Mouse (Mus musculus): ENCODE measurements around the gene Thap8.

Thap8 gene

DNA sequence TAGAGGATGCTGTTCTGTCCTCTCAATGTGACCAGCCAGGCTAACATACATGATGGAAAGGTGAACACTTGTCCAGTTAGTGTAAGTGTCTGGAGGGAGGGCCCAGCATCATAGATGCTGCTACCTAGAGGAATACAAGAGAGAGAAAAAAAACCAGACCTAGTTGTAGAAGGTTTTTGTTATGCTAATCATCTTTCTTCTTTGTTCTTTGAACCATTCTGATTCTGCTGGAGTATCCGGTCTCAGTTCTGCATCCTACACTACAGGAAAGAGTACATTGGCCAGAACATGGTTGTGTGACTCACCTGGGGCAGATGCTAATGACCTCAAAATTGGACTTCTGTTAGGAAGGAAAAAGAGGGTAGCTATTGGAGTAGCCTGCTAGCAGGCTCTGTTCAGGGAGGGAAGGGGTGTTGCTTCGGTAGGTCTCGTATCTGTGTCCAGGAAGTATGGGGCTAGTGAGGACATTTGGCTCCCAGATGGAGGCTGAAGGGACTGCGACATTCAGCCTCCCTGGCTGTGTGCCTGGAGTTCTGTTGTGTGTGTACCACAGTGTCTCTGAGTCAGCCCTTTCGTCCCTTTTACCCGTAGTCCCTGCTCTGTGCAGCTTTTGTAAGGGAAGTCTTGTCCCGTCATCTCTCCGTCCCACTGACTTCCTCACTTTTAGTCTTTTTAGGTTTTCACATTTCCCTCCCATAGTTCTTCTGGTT is 7.0 kb downstream of the Thap8 start:
- DNase-seq: no peak

DNA sequence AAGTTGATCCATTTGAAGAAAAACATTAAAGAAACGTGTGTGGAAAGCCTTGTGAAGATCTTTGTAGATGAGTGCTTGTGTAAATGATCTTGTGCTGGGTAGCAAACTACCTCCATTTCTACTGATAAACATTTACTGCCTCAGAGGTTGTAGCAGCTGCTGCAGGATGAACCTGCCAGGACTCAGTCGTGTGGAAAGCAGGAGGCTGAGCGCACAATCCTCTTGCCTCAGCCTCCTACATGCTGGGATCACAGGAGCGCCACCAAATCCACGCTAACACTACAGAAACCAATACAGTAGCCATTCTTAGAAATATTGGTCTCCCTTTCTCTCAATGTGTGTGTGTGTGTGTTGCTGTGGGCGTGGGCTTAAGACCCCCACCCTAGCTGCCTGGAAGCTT is 8.2 kb downstream of the Thap8 start:
- no peak for DNase-seq

DNA sequence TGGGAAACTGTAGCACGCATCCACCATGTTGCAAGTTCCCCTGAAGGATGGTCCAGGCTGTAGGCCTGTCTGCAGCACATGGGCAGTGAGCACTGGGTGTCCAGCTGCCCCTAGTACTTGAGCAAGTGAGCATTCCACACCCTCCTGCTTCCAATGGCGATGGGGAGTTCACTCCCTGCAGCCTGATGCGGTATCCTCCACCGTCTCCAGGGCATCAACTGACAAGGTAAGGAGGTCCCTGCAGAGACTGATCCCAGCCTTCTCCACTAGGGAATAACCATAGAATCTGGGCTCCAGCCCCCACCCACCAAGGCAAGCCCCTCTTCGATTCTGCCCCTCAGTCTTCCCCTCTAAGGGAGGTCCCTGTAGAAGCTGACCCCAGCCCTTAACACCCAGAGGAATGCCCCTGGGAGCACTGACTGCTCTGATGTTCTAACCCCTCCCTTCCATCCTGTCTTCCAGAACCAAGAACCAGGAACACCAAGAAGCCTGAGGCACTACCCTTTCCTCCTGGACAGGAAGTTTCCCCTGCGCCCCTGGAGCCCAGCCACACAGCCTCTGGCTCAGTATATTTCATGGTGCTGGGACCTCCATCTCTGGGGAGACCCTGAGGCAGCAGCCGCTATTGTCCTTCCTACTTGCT is 9.3 kb downstream of the Thap8 start:
- no peak for DNase-seq

DNA sequence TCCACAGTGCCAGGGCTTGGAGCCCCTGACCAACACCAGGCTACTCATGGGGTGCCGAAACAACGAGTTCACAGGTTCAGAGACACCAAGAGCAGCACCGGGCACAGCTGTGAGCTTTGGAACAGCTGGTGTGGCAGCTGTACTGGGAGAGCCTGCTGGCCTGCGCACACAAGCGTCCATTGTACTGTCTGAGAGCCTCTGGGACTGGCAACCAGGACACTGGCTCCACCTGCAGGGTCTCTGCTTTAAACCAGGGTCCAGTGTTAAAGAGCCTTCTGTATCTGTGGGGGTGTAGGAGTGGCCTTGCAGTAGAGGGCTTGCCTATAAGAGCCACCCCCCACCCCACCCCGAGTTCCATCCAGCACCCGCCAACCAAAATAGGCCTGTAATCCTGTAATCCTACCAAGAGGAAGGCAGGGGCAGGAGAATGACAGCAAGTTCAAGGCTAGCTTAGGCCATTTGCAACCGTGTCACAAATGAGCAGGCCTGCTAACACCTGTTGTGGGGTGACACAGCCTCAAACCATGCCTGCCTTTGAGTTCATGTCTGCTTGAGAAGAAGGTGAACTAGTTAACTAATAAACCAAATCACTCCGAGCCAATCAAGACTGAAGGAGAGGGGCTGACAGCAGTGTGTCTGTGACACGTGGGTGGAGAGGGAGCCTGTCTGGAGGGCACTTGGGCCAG is 10.0 kb downstream of the Thap8 start:
- no peak for DNase-seq

DNA sequence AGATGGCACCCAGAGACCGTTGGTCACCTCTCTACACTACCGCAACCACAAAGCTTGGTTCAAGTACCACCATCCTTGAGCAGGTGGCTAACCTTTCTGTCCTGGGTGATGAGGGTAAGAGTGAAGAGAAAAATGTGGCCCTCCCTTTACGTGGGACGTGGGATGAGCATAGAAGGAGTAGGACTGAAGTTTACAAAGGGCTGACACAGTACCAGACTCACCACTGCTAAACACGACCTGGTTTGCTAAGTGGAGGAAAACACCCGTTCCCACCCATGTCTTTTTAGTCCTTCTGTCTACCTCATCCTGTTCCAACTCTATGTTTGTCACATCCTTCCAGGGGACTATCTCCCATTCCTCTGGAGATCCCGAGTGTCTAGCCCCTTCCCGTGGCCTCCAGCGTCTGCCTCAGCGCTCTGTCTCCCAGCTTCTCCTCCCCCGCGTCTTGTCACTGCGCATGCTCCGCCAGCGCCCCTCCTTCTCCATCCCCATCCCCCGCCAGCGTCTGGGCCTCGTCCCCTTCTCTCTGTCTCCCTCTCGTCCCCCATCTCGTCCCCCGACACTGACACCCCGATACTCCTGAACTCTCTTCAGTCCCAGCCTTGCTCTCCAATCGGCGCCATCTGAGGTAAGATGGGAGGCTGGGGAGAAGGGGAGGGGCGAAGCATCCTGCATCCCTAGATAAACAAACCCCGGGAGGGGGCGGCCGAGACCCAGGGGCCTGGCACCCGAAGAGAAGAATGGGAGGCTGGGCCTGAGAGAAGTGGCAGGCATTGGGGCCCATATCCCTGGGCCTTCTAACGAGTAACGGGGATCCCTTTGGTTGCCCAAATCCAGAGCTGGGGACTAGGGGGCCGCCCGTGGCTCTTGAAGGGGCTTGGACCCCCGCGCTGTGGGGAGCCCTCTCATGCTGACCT is 11.6 kb downstream of the Thap8 start, which contains the start of gene Clip3:
Clip3 (plus strand) TSS at position 514 of the 917 bp plus-strand sequence.
- peak; percentile 38 to 40 for DNase-seq

DNA sequence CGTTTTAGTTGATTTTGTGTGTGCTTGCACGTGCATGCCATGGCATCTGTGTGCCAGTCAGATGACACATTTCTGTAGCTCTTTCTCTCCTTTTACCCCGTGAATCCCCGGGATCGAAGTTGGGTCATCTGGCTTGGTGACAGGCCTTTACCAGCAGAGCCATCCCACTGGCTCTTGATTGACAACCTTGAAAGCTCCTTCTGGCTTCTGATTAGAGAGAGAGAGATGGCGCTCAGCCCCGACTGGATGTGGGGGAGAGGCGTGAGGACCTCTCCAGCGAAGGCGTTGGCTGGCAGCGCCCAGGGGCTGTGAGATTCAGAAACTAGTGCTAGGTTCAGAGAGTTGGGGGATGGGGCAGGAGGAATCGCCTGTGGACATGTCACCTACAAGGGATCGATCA is 13.9 kb downstream of the Thap8 start:
- DNase-seq: no peak

DNA sequence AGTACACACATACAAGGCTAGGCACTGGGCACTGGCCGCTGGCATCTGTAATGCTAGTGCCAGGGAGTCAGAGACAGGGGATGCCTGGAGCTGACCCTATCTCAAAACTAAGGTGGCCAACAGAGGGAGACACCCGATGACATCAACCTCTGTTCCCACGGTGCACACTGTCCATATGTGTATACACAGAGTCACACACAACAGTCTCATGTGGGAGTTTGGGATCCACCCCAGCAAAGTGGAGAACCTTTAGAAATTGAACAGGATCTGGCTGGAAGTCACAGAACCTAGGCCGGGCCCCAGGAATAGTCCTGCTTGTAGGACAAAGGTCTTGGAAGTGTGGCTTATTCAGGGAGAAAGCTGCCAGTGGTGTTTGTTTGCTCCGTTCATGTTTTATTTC is 14.4 kb downstream of the Thap8 start:
- DNase-seq: no peak

DNA sequence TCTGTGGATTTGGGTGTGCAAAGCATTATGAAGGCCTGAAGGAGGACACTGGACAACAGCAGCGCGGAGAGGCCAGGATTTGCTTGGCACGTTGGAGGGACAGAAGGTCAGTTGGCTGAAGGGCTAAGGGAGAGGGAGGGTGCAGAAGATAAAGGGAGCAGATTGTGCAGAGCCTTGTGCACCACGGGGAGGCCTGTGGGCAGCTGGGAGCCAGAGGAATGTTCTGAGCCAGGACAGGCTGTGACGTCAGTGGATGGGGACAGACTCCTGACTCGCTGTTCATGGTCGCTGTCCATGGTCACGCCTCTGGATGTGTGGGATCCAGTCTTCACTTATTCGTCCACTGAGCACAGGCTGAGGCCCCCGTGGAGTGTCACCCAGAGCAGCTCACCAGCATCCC is 15.2 kb downstream of the Thap8 start:
- DNase-seq: no peak

DNA sequence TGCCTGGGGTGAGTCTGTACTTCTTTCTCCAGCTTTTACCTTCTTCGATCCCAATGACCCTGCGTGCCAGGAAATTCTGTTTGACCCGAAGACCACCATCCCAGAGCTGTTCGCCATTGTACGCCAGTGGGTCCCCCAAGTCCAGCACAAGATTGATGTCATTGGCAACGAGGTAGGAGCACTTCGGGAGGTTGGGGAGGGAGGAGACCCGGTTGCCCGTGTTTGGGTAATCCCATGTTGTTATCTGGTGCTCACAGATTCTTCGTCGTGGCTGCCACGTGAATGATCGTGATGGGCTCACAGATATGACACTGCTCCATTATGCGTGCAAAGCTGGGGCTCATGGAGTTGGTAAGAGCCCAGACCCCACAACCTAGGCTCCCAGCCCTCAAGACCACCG is 16.9 kb downstream of the Thap8 start:
- no peak for DNase-seq

DNA sequence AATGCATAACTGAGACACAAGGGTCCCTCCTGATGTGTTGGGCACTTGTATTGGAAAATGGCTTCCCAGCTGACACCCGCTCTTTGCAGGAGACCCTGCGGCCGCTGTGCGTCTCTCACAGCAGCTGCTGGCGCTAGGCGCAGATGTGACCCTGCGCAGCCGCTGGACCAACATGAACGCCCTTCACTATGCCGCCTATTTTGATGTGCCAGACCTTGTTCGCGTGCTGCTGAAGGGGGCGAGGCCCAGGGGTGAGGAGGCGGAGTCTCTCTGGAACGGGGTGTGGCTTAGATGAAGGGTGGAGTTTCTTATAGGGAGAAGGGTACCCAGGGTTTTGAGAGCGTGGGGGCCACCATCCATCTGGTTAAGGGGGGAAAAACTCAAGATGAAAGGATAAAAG is 17.4 kb downstream of the Thap8 start:
- no peak for DNase-seq

DNA sequence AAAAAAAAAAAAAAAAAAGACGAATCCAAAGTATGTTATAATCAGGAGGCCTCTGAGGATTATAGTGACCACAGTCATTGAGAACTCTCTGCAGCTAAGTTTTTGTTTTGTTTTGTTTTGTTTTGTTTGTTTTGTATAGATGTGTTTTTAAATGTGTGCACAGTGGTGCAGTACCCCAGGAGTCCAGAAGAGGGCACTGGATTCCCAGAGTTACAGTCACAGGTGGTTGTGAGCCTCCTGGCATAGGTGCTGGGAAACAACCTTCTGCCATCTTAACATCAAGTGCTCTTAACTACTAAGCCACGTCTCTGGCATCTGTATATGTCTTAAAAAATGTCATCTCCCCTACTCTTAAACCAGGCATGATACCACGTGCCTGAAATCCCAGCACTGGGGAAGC is 21.0 kb downstream of the Thap8 start:
- DNase-seq: peak in 1 of 2 experiments; percentile 24

DNA sequence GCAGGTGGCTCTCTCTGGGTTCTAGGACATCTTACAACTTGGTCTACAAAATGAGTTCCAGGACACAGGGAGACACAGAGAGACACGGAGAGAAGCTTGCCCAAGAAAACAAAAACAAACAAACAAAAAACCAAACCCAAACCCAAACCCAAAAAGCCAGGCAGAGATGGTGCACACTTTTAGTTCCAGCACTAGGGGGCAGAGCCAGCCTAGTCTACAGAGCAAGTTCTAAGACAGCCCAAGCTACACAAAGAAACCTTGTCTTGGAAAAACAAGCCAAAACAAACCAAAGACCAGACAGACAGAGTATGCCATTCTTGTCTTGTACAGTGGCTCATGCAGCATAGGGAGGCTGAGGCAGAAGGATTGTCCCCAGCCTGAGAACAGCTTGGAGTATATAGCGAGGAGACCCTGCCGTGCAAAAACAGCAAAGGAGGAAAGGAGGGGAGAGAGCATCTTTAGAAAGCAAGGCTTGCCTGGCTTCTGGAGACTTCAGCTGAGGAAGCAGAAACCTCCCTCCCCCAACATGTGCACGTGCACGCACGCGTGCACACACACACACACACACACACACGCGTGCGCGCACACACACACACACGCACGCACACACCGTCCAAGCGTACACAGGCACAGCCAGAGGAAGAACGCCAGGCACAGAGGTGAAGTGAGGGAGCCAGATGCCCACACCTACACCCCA is 26.3 kb downstream of the Thap8 start:
- no peak for DNase-seq

DNA sequence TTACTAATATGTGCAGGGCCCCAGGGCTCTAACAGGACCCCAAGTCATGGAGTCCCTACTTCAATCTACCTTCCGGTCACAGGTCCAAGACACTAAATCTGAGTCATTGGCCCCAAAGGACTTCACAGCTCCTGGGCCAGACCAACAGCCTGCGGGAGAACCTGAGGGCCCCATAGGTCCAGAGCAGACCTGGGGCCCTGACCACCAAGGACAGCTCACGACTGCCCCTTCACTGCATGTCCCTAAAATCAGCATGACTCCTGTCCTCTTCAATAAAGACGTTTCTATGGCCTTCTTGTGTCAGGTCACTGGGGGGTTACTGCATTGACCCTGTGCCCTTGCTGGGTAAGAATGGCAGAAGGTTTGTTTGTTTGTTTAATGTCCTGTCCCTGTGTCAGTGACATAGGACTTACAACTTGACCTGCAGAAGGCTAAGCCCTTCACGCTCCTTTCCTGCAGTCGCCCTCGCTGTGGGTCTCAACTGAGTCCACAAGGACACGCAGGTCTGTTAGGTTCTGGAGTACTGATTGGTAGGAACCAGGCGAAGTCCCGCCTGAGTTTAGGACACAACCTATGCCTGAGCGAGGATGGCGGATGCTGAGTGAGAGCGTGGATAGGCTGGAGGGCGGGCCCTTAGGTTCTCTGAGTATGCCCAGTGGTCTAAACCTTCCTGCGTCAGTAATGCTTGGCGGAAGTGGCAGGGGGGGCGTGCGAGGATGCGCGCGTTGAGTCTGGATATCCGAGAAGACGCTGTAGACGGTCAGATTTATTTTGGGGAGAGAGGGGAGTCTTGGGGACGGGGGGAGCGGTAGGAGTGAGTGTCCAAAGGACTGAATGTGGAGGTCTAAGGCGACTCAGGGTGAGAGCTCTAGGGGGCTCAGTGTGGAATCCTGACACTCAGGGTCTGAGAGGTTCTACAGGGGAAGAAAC is 28.4 kb downstream of the Thap8 start, which contains the start of gene Alkbh6:
Alkbh6 (plus strand) TSS at position 642 of the 930 bp plus-strand sequence.
- peak; percentile 97 for DNase-seq

DNA sequence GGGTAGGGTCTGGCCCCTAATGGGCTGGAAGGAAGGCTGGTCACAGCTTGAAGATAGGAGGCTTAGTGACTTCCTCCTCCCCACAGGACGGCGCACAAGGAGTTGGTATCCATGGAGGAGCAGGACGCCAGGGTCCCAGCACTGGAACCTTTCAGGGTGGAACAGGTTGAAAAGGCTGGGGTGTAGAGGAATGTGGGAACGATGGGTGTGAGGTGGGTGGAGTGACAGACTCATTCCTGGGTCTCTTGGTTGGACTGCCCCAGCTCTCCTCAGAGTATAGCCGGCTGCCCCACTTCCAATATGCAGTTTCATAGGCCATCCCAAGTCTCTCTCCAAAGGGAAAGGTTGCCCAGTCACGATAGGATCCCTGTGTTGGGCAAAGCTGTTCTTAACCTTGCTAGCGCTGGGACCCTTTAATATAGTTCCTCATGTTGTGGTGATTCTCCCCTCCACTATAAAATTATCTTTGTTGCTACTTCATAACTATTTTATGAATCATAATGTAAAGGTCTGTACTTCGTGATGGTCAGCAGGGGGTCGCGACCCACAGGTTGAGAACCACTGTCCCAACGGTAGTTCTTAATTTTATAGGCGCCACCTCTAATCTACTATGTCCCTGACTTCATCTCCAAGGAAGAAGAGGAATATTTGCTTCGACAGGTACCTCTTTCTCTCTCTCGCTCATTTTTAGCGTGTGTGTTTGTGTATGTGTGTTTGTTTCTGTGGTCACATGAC is 29.7 kb downstream of the Thap8 start:
- no peak for DNase-seq

DNA sequence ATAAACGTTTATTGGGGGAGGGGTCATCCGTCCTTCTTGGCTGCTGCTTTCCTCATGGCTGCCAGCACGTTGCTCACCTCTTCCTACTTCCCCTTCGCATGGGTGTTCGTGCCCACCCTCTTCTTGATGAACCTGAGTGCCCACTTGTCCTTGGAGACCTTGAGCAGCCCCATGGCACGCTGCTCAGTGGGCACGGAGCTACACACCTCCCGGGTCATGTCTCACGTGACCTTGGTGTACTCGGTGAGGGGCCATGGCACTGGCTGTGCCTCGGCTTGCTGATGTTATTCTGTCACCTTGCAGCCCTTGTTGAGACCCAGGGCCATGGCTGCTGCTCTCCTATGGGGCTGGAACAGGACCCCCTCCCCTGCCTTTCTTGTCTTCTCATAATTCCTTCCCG is 30.2 kb downstream of the Thap8 start:
- no peak for DNase-seq

DNA sequence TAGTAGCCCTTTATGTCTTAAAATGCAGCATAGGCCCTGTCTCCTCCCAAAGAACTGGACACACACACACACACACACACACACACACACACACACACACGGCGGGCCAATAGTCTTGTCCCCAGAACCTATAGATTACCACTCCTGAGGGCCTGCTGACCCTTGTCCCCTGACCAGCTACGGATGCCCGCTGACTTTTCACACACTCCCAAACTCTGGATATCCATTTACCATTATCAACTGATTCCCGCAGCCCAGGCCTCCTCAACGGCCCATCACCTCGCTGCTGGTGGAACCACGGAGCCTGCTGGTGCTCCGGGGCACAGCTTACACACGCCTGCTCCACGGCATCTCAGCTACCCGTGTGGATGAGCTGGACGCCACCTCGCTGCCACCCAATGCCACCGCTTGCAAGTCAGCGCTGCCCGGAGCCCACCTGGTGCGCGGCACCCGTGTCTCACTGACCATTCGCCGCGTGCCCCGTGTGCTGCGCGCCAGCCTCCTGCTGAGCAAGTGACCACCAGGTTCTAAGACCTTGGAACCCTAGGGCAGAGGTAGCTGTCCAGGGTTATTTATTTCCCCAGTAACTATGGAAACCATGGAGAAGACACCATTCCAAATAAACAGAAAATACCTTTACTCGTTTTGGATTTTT is 33.9 kb downstream of the Thap8 start:
- no peak for DNase-seq

DNA sequence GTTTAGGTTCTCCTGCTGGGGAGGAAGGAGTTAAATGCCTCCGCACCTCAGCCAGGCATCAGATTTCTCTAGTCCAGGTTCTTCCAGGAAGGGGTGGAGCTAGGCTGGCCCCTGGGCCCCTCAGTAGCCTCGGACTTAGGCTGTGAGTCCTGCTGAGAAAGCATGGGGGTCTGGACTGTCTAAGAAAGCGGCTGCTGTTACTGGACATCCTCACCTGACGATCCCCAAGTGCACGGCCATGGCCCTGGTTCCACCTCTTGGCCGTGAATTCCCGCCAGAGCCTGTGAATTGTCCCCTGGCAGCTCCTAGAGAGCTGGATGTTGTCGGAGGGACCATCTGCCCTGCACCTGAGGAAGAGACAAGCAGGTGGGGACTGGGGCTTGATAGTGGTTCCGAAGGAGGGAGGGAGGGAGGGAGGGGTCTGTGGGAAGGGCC is 34.8 kb downstream of the Thap8 start, which contains the start of gene Syne4:
Syne4 (plus strand) TSS at position 87 of the 435 bp plus-strand sequence.
- no peak for DNase-seq

DNA sequence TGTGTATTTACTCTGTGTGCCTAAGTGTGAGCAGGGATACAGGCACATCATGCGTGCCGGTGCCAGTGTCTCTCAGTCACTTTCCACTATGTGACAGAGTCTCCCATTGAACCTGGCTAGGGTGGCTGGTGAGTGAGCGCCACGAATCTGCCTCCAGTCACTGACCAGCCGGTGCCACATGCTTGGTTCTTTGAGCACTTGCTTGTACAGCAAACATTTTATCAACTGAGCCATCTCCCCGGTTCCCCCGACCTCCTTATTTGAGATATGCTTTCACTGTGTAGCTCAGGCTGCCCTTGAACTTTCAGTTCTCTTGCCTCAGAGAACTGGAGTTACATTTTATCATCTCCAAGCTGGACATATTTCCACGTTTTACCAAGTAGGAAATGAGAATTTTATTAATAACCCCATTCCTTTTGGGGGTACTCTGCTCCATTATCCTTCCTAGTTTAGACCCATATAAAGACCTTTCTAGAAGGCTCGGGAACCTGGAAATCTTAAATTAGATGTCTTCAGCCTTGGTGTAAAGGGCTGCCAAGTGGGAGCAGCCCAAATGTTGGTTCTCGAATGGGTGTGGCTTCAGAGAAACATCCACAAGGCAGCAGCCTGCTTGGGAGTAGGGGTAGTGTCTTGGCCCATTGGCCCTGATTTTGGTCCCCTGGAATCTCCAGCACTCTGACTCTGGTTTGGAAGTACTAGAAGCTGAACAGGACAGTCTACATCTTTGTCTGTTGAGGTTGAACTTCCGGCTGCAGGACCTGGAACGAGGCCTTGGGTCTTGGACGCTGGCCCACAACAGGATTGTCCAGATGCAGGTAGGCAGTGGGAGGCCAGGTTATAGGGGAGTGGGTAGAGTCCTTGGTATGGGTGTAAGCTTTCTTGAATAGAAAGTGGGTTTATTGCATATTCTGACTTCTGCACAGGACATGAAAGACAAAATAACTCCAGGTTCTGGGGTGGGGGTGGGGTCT is 36.0 kb downstream of the Thap8 start:
- DNase-seq: no peak

Measured in lung, adult 18-20 months (tissue).